10 mouse cellular contexts compared by ENCODE assay signal in genomic region chr3:96226695-96227648, GRCm38 (mm10). TPM values are rescaled to one million over a fixed set of nuclear protein-coding genes. Genes with fewer than 3 reads are reported as not detected.
DNase-seq lines count a peak whose midpoint lies in the region; ATAC-seq lines count a peak whose summit lies in the region.
"Had no signal": no experiment of that assay in that cellular context is flagged by ENCODE, and none has a peak within 500 bp of the region (broad histone marks: within the 10 kb centered on the region; RNA-seq: fewer than 3 reads in every experiment).

No protein-coding gene starts in this region.

- H3K4me2 ChIP-seq in liver, embryonic 16.5 days (ENCODE audit: low read depth, low read length) = no peak overlapping the region

- H3K9ac ChIP-seq in liver, embryonic 16.5 days (ENCODE audit: low read depth, low read length) = no peak overlapping the region

- no peaks in the 10 kb centered on the region for H3K27me3 ChIP-seq in liver, embryonic 16.5 days (ENCODE audit: control insufficient read depth, insufficient read depth, low read depth, low read length)
- no peaks in the 10 kb centered on the region for H3K27me3 ChIP-seq in megakaryocyte, embryonic 14.5 days (replicated peaks)

- H3K9me3 ChIP-seq in liver, embryonic 16.5 days (replicated peaks; ENCODE audit: control insufficient read depth, low read length) = no peaks in the 10 kb centered on the region
- no peaks in the 10 kb centered on the region for H3K9me3 ChIP-seq in megakaryocyte, embryonic 14.5 days

- peaks cover 28% of the 10 kb centered on the region for H3K4me1 ChIP-seq in liver, embryonic 16.5 days (ENCODE audit: control insufficient read depth, low read depth, low read length)
- H3K4me1 ChIP-seq in megakaryocyte, embryonic 14.5 days = peaks cover 84% of the 10 kb centered on the region

- H3K36me3 ChIP-seq in liver, embryonic 16.5 days (ENCODE audit: control insufficient read depth, insufficient read depth) = no peaks in the 10 kb centered on the region
- H3K36me3 ChIP-seq in megakaryocyte, embryonic 14.5 days (replicated peaks; ENCODE audit: low read length) = no peaks in the 10 kb centered on the region

- WGBS in liver, embryonic 16.5 days (ENCODE audit: insufficient replicate concordance) = 60% methylated on average over 8 of the region's 8 CpGs

- no peak overlapping the region for H3K27ac ChIP-seq in liver, embryonic 16.5 days (ENCODE audit: low read length)

- DNase-seq in adrenal gland, adult (ENCODE audit: inconsistent age in 2 of 2, low spot score in 1 of 2) = peak; percentile 61 to 81
- DNase-seq in adrenal gland, adult 18-20 months (ENCODE audit: low spot score in 2 of 2) = no peak
- no peak for DNase-seq in liver
- no peak for DNase-seq in left cerebral cortex, adult 9 months (ENCODE audit: low spot score in 2 of 2)
- no peak for DNase-seq in layer of hippocampus, postnatal 14 days (ENCODE audit: low spot score in 2 of 2)
- DNase-seq: kidney, adult 8-10 months; left cerebral cortex, postnatal 4 days had no signal

- no peak overlapping the region for H3K4me3 ChIP-seq in liver, embryonic 16.5 days (ENCODE audit: low read depth, low read length)
- peak overlapping the region; percentile 77 for H3K4me3 ChIP-seq in megakaryocyte, embryonic 14.5 days (replicated peaks)

- peak; percentile 25; the same call in 1 of the 2 replicates for ATAC-seq in liver, embryonic 16.5 days (ENCODE audit: low read depth)
- peak; percentile 29; the same call in 1 of the 2 replicates for ATAC-seq in common myeloid progenitor, adult 5-6 weeks (replicated peaks; ENCODE audit: low read depth, poor library complexity, severe bottlenecking)

RNA-seq across cellular contexts. Expression of gene Hist2h2be, which starts 6.1 kb away (rescaled TPM):
- 10 to 100 TPM; 17.3 to 19.9 TPM for total RNA-seq in adrenal gland, adult 18-20 months (2021)
- polyA plus RNA-seq in liver, embryonic 16.5 days (2015; fragmentation: Nextera tagmentation; extraction: Ambion mirVana) = 7.2 and 8.7 TPM in 2 replicates
- 6.6 and 8.3 TPM in 2 replicates for total RNA-seq in common myeloid progenitor, adult 5-6 weeks (2017)
- 0.10 TPM in 1 of 2 replicates, not detected in the other for polyA plus RNA-seq in megakaryocyte, embryonic 14.5 days (2012; ENCODE audit: insufficient read depth, low replicate concordance)
- 1 to 10 TPM; 4.0 to 4.8 TPM for total RNA-seq in layer of hippocampus, postnatal 14 days (2021)

RNA-seq across cellular contexts. Expression of gene Hist2h2ac, which starts 6.3 kb away (rescaled TPM):
- 10 to 100 TPM; 37.8 to 39.8 TPM for total RNA-seq in adrenal gland, adult 18-20 months (2021)
- 11.6 and 16.7 TPM in 2 replicates for polyA plus RNA-seq in liver, embryonic 16.5 days (2015; fragmentation: Nextera tagmentation; extraction: Ambion mirVana)
- total RNA-seq in common myeloid progenitor, adult 5-6 weeks (2017) = 2,555 and 2,638 TPM in 2 replicates
- polyA plus RNA-seq in megakaryocyte, embryonic 14.5 days (2012; ENCODE audit: insufficient read depth, low replicate concordance) = 15.1 and 19.7 TPM in 2 replicates
- total RNA-seq in layer of hippocampus, postnatal 14 days (2021) = 10 to 100 TPM; 28.2 to 31.3 TPM

RNA-seq across cellular contexts. Expression of gene Hist2h2ab, which starts 7.3 kb away (rescaled TPM):
- 1 to 10 TPM; 4.9 to 5.1 TPM for total RNA-seq in adrenal gland, adult 18-20 months (2021)
- 0.73 and 0.95 TPM in 2 replicates for polyA plus RNA-seq in liver, embryonic 16.5 days (2015; fragmentation: Nextera tagmentation; extraction: Ambion mirVana)
- total RNA-seq in common myeloid progenitor, adult 5-6 weeks (2017) = 81.8 and 97.7 TPM in 2 replicates
- not detected in 2 replicates for polyA plus RNA-seq in megakaryocyte, embryonic 14.5 days (2012; ENCODE audit: insufficient read depth, low replicate concordance)
- 10 to 100 TPM in 1 of 2 experiments, 1 to 10 TPM in 1; 9.4 to 10.4 TPM for total RNA-seq in layer of hippocampus, postnatal 14 days (2021)

RNA-seq across cellular contexts. Expression of gene Bola1, which starts 7.5 kb away (rescaled TPM):
- 10 to 100 TPM; 30.3 to 35.8 TPM for total RNA-seq in adrenal gland, adult 18-20 months (2021)
- 29.4 and 32.1 TPM in 2 replicates for polyA plus RNA-seq in liver, embryonic 16.5 days (2015; fragmentation: Nextera tagmentation; extraction: Ambion mirVana)
- total RNA-seq in common myeloid progenitor, adult 5-6 weeks (2017) = 21.6 and 38.2 TPM in 2 replicates
- 29.8 and 114 TPM in 2 replicates for polyA plus RNA-seq in megakaryocyte, embryonic 14.5 days (2012; ENCODE audit: insufficient read depth, low replicate concordance)
- 10 to 100 TPM; 16.1 to 21.2 TPM for total RNA-seq in layer of hippocampus, postnatal 14 days (2021)

RNA-seq across cellular contexts. Expression of gene Hist2h3c2, which starts 12.0 kb away (rescaled TPM):
- total RNA-seq in adrenal gland, adult 18-20 months (2021) = 10 to 100 TPM; 17.4 to 18.8 TPM
- 9.2 and 9.8 TPM in 2 replicates for polyA plus RNA-seq in liver, embryonic 16.5 days (2015; fragmentation: Nextera tagmentation; extraction: Ambion mirVana)
- total RNA-seq in common myeloid progenitor, adult 5-6 weeks (2017) = 96.1 and 129 TPM in 2 replicates
- polyA plus RNA-seq in megakaryocyte, embryonic 14.5 days (2012; ENCODE audit: insufficient read depth, low replicate concordance) = 50.2 and 139 TPM in 2 replicates
- total RNA-seq in layer of hippocampus, postnatal 14 days (2021) = 10 to 100 TPM; 11.3 to 14.7 TPM

Comparison
In these comparisons a context has a peak if more than half of its experiments do, and no peak if none do; other contexts are left out.
1. DNase-seq: peak in adrenal gland, adult (2 of 2); none in adrenal gland, adult 18-20 months (0 of 2), liver (single experiment), left cerebral cortex, adult 9 months (0 of 2) and layer of hippocampus, postnatal 14 days (0 of 2).
2. RNA of gene Hist2h2ac, which starts 6.3 kb away (total RNA-seq): 2,555 to 2,638 TPM in common myeloid progenitor, adult 5-6 weeks; 37.8 to 39.8 TPM in adrenal gland, adult 18-20 months and 28.2 to 31.3 TPM in layer of hippocampus, postnatal 14 days; every median in the first group is over 10 times any median in the second.